Mouse (Mus musculus): ENCODE measurements around the gene AL731706.1.
"Not testable (repeated sequence)": the region's sequence is repeated elsewhere in the genome, so short reads cannot be mapped to it uniquely, and the experiment has no call there.

Gene AL731706.1

GRCm38 (mm10) chr2:136891068-136891950, at the start of gene AL731706.1, which contains the start of the genes Slx4ip and Mkks:
TSS of gene AL731706.1 (minus strand) at chr2:136891389.
TSS of gene Slx4ip (plus strand) at chr2:136891218.
TSS of gene Mkks (minus strand) at chr2:136891389.
- DNase-seq (ENCODE audit: low spot score in 2 of 2), result peak; percentile 99 to 100

DNA sequence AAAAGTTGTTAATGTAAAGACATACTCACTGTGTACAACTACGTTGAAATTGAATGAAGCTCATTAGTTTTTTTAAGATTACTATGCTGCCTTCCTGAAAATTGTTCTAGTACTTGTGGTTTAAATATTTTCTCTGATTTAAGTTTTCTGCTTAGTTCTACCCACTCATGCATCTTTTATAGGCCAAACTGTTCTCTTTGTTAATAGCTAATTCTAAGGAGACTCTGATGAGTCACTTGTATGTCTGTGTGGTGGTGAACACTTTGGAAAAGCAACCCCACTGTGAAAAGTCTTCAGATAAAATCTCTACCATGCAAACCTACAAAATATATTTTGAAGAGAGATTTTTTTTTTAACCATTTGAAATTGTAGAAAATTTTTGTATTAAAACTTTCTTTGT, 47.1 kb upstream of the AL731706.1 start:
- no peak for DNase-seq (ENCODE audit: low spot score in 2 of 2)

- no peak for DNase-seq (ENCODE audit: low spot score in 2 of 2)
These were observed 45.5 kb upstream of the AL731706.1 start for GRCm38 (mm10) chr2:136936391-136937288.

DNA sequence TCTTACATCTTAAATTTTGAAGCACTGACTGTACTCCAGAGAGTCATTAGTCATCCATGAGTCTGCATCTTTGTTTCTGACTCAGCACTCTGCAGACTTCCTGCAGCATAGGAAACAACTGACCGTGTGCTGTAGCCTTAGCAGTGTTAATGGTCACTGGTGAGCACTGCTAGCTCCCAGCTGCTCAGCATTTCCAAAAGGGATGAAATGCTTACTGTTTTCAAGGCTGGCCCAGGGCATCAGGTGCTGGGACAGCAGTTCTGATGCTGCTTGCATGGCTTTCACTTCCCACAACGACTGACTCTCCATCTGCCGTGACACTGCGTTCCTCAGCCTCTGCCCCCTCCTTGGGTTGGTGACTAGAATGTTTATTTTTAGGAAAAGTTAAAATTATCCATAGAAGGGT, 29.8 kb upstream of the AL731706.1 start:
- DNase-seq (ENCODE audit: low spot score in 2 of 2), result no peak

- no peak for DNase-seq (ENCODE audit: low spot score in 2 of 2)
These were observed 29.2 kb upstream of the AL731706.1 start for GRCm38 (mm10) chr2:136920257-136920993.

DNA sequence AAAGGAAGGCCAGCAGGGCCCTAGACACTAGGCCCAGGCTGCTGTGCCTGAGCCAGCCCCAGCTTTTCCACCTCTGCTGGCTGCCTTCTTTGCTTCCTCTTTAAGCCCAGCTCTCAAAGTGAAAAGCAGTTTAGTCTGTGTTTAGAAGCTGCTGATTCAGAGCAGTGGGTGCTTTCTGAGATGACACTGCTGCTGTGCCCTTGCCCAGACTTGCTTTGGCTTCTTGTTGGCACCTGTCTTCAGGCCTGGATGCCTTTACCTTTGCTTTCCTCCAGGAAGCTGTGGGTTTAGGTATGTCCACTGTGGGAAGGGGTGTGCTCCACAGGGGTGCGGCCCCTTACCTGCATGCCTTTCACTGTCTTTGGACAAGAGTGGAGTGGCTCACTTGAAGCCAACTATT, 28.2 kb upstream of the AL731706.1 start:
- peak; percentile 71 to 72 for DNase-seq (ENCODE audit: low spot score in 2 of 2)

DNA sequence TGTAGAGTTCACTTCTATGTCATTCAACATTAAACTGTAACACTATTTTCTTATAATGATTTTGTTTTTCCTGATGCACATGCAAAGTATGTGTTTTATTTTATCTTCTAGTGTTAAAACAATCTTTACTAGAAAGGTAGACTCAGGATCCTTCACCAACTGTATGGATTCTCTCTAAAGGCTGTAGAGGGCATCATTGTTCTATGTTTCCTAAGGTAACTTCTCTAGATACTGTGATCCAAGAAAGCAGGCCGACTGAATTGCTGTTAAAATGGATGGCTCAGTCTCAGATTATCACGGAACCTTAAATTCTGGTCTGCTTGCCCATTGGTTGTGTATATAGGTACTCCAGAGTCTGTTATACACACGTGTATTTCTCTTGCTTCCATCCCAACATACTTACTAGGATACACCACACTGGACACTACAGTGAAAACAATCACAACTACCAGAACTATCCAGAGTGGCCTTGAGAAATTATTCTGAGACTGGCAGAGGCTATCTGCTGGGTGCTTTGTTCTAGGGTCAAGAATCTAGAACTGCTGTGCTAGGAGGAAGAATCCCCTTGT, 23.2 kb upstream of the AL731706.1 start:
- DNase-seq (ENCODE audit: low spot score in 2 of 2), result no peak

- DNase-seq (ENCODE audit: low spot score in 2 of 2), result no peak
These were observed 21.8 kb upstream of the AL731706.1 start for GRCm38 (mm10) chr2:136913021-136913420.

DNA sequence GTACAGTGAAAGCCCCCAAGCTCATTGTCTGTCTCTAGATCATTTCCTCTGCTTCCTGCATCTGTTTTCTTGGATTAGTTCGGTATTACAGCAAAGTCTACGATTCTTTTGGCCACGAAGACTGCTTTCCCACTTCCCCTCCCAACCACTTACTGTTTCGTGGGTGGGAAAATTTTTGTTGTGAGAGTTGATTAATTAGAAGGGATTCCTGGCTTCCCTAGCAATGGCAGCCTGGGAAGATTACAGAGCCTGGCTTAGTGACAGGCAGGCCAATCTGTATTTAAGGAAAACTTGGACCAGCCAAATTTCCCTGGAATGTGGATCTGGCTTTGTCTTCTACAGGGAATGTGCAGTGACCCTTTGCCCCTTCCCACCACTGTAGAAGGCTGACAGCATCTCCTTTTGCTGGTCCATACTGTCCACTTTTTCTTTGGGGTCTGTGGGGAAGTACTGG, 20.8 kb upstream of the AL731706.1 start:
- DNase-seq (ENCODE audit: low spot score in 2 of 2), result no peak

DNA sequence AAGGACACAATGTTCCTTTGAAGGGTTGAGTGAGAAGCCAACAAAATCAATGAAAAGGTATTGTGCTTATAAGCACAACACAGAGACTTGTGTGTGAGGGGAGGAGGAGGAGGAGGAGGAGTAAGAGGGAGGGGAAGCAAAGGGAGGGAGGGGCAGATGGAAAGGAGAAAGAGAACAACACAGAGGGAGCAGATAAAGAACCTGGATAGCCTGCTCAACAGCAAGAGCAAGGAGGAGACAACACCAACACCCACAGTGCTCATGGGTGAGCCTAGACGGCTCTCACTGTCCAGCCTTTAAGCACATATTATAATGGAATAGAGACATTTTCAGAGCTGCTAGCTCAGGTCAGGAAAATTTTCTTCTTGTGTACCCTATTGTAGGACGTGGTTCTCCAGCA, 18.1 kb upstream of the AL731706.1 start:
- no peak for DNase-seq (ENCODE audit: low spot score in 2 of 2)

- no peak for DNase-seq (ENCODE audit: low spot score in 2 of 2)
These were observed 17.4 kb upstream of the AL731706.1 start for GRCm38 (mm10) chr2:136908596-136908995.

DNA sequence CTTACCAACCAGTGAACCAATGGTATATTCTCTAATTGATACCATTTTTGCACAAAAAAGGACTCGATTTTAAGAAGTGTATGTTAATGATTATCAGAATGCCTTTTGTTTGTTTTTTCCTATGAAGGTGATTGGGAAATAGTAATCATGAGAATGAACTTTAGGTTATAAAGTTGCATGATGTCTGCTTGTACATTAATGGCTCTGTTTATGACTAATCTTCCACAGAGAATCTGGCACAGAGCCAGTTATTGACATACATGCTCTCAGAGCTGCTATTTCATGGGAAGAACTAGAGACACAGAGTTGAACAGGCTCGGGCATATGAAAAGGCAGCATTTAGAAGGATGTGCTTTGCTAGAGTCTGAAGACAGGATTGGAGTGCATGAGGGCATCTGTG, 4.9 kb upstream of the AL731706.1 start:
- DNase-seq (ENCODE audit: low spot score in 2 of 2), result no peak

- DNase-seq (ENCODE audit: low spot score in 2 of 2), result no peak
These were observed 3.3 kb upstream of the AL731706.1 start for GRCm38 (mm10) chr2:136894494-136894893.

DNA sequence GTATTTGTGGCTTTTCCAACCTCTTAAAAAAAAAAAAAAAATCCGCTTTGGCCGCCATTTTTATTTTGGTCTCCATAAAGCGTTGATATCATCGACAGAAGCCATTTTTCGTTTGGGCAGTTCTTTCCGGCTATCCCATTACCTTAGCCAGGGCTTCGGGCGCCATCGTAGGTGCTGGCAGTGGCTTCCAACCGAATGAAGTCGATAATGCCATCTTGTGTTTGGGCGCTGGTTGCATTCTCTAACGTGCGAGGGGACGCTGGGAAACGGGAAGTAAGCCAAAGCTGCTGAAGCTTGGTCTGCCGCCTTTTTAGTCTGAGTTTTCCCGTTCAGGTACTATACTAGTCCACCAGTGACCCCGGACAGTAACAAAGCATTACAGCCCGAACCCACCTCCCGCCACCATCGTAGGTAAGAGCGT, 772 bp upstream of the AL731706.1 start:
- peak; percentile 93 to 97 for DNase-seq (ENCODE audit: low spot score in 2 of 2)

DNA sequence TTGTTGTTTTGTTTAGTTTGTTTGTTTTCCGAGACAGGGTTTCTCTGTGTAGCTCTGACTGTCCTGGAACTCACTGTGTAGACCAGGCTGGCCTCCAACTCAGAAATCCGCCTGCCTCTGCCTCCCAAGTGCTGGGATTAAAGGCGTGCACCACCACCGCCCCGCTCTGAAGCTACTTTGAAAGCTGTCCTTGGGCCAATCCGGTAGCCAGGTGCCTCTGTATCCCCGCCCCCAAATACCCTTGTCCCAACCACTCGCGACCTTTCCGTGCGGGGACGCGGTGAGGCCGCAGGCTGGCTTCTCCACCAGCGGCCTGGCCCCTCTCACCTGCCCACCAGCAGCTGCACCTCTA, 497 bp downstream of the AL731706.1 start:
- DNase-seq (ENCODE audit: low spot score in 2 of 2), result not testable (repeated sequence)

GRCm38 (mm10) chr2:136886846-136887245, 4.3 kb downstream of the AL731706.1 start:
- DNase-seq (ENCODE audit: low spot score in 2 of 2), result peak in 1 of 2 experiments; percentile 39

- no peak for DNase-seq (ENCODE audit: low spot score in 2 of 2)
These were observed 5.6 kb downstream of the AL731706.1 start, which contains the start of gene AL731706.2 for GRCm38 (mm10) chr2:136885579-136885978. TSS of gene AL731706.2 (minus strand) at chr2:136885679.

- DNase-seq (ENCODE audit: low spot score in 2 of 2), result no peak
These were observed 36.4 kb downstream of the AL731706.1 start for GRCm38 (mm10) chr2:136854543-136855388.

DNA sequence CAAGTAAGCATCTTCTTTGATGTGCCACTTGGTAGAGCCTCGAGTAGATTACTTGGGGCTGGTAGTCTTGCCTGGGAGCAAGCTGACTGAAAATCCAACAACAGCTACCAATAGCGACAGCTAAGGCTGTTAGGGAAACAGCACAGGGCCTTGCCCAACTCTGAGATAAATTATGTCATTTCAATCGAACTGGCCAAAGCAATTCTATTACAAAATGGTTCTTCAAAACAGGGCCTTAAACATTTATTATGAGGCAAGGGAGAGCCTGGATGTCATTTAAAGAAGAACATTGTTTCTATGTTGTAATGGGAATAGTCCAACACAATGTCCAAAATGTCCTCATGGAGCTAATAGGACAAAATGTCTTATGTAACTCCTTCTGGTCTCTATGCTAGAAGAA, 40.8 kb downstream of the AL731706.1 start:
- DNase-seq (ENCODE audit: low spot score in 2 of 2), result no peak

- DNase-seq (ENCODE audit: low spot score in 2 of 2), result peak in 1 of 2 experiments; percentile 6
These were observed 53.2 kb downstream of the AL731706.1 start for GRCm38 (mm10) chr2:136837994-136838393.
